Mouse (Mus musculus) MEL (cell line): ENCODE measurements around the gene Phf3. TPM values are rescaled to one million over a fixed set of nuclear protein-coding genes. Genes with fewer than 3 reads are reported as not detected.

Source experiments
- DNase-seq: peaks from one replicate; pipeline ENCODE4 v3.0.0; 2011; ENCODE audit warnings: low read depth, low spot score
- H3K27ac ChIP-seq: 2 replicates; pipeline ENCODE4 v1.5.1; 2012; ENCODE audit warnings: low read depth, mild to moderate bottlenecking, control low read depth, low read length, moderate library complexity; ENCODE audit not compliant: control insufficient read depth
- H3K27me3 ChIP-seq, 2 experiments: fragments of 150-350 bp in 1 of 2; sonication (generic) in 1 of 2; 2 replicates each; pipeline ENCODE4 v1.6.1; 2012; ENCODE audit warnings: low read length in 2 of 2, mild to moderate bottlenecking in 2 of 2, improper control_type of control experiment in 1 of 2, moderate library complexity in 1 of 2; ENCODE audit not compliant: insufficient read depth in 2 of 2, control insufficient read depth in 1 of 2
- H3K36me3 ChIP-seq, 2 experiments: 2 replicates each; pipeline ENCODE4 v1.6.1; 2012 to 2014; ENCODE audit warnings: low read length in 2 of 2, improper control_type of control experiment in 1 of 2, inconsistent platforms in 1 of 2, mild to moderate bottlenecking in 1 of 2; ENCODE audit not compliant: insufficient read depth in 2 of 2, control insufficient read depth in 1 of 2
- H3K4me1 ChIP-seq, 2 experiments: fragments of 150-350 bp in 1 of 2; sonication (generic) in 1 of 2; 2 replicates each; pipeline ENCODE4 v1.6.1; 2012; ENCODE audit warnings: low read length in 2 of 2, improper control_type of control experiment in 1 of 2, mild to moderate bottlenecking in 1 of 2; ENCODE audit not compliant: insufficient read depth in 2 of 2, control insufficient read depth in 1 of 2
- H3K4me3 ChIP-seq, 2 experiments: fragments of 150-350 bp in 1 of 2; sonication (generic) in 1 of 2; 2 replicates each; pipeline ENCODE4 v1.5.1; 2012; ENCODE audit warnings: low read depth in 2 of 2, low read length in 2 of 2, mild to moderate bottlenecking in 2 of 2, moderate library complexity in 2 of 2, control low read depth in 1 of 2, improper control_type of control experiment in 1 of 2; ENCODE audit not compliant: control insufficient read depth in 1 of 2, insufficient read depth in 1 of 2
- H3K79me2 ChIP-seq: 2 replicates; pipeline ENCODE4 v1.6.1; 2012; ENCODE audit warnings: mild to moderate bottlenecking, low read length, moderate library complexity; ENCODE audit not compliant: control insufficient read depth, poor library complexity, insufficient read depth
- H3K9ac ChIP-seq: 2 replicates; pipeline ENCODE4 v1.6.1; 2012; ENCODE audit warnings: low read depth, mild to moderate bottlenecking, control low read depth, low read length, moderate library complexity; ENCODE audit not compliant: control insufficient read depth, poor library complexity, severe bottlenecking
- H3K9me3 ChIP-seq: fragments of 150-350 bp; sonication (generic); replicated peaks from 2 replicates; pipeline ENCODE4 v1.6.1; 2012; ENCODE audit warnings: mild to moderate bottlenecking, low read length, improper control_type of control experiment, moderate library complexity; ENCODE audit not compliant: insufficient read depth
- BHLHE40 ChIP-seq: IDR thresholded peaks from 2 replicates; pipeline ENCODE4 v1.6.1; 2012; ENCODE audit warnings: low read depth, mild to moderate bottlenecking, inconsistent platforms, low read length, improper control_type of control experiment, borderline replicate concordance
- CHD1 ChIP-seq: IDR thresholded peaks from 2 replicates; pipeline ENCODE4 v1.6.1; 2012; ENCODE audit warnings: low read depth, mild to moderate bottlenecking, inconsistent platforms, low read length, improper control_type of control experiment
- CHD2 ChIP-seq: IDR thresholded peaks from 2 replicates; pipeline ENCODE4 v1.6.1; 2011; ENCODE audit warnings: low read length, improper control_type of control experiment
- CTCF ChIP-seq, 3 experiments: IDR thresholded peaks in 2 of 3; conservative IDR thresholded peaks in 1 of 3; 2 replicates each; pipeline ENCODE4 v1.5.1; 2011 to 2012; ENCODE audit warnings: low read length in 3 of 3, low read depth in 2 of 3, mild to moderate bottlenecking in 2 of 3, improper control_type of control experiment in 1 of 3, inconsistent platforms in 1 of 3, mixed read lengths in 1 of 3, moderate library complexity in 1 of 3; ENCODE audit not compliant: control insufficient read depth in 1 of 3, insufficient read depth in 1 of 3, poor library complexity in 1 of 3, severe bottlenecking in 1 of 3
- ELF1 ChIP-seq: IDR thresholded peaks from 2 replicates; pipeline ENCODE4 v1.6.1; 2014; ENCODE audit warnings: low read depth, mild to moderate bottlenecking, inconsistent platforms, low read length, improper control_type of control experiment, moderate library complexity
- GABPA ChIP-seq: IDR thresholded peaks from 2 replicates; pipeline ENCODE4 v1.6.1; 2012; ENCODE audit warnings: low read depth, mild to moderate bottlenecking, inconsistent platforms, low read length, improper control_type of control experiment, moderate library complexity
- JUND ChIP-seq: IDR thresholded peaks from 2 replicates; pipeline ENCODE4 v1.6.1; 2011; ENCODE audit warnings: low read depth, mild to moderate bottlenecking, improper control_type of control experiment, low read length
- MAFK ChIP-seq: IDR thresholded peaks from 2 replicates; pipeline ENCODE4 v1.6.1; 2011; ENCODE audit warnings: low read depth, mild to moderate bottlenecking, low read length, improper control_type of control experiment, borderline replicate concordance
- MAX ChIP-seq: IDR thresholded peaks from 2 replicates; pipeline ENCODE4 v1.6.1; 2011; ENCODE audit warnings: low read length, improper control_type of control experiment
- MEF2A ChIP-seq: IDR thresholded peaks from 2 replicates; pipeline ENCODE4 v1.6.1; 2014; ENCODE audit warnings: low read depth, mild to moderate bottlenecking, inconsistent platforms, low read length, improper control_type of control experiment; ENCODE audit not compliant: poor library complexity, insufficient replicate concordance, severe bottlenecking; ENCODE audit errors: extremely low read depth
- MYC ChIP-seq: IDR thresholded peaks from 2 replicates; pipeline ENCODE4 v1.6.1; 2011; ENCODE audit warnings: low read depth, mild to moderate bottlenecking, low read length, improper control_type of control experiment, moderate library complexity
- NELFE ChIP-seq: IDR thresholded peaks from 2 replicates; pipeline ENCODE4 v1.6.1; 2011; ENCODE audit warnings: low read depth, low read length, improper control_type of control experiment
- POLR2AphosphoS5 ChIP-seq: IDR thresholded peaks from 2 replicates; pipeline ENCODE4 v1.6.1; 2012; ENCODE audit warnings: low read depth, borderline replicate concordance, mild to moderate bottlenecking, inconsistent platforms, low read length, moderate library complexity, mixed read lengths
- RAD21 ChIP-seq: IDR thresholded peaks from 2 replicates; pipeline ENCODE4 v1.6.1; 2011; ENCODE audit warnings: mild to moderate bottlenecking, low read depth, low read length, improper control_type of control experiment
- SMC3 ChIP-seq: IDR thresholded peaks from 2 replicates; pipeline ENCODE4 v1.6.1; 2011; ENCODE audit warnings: low read depth, low read length, improper control_type of control experiment
- TCF12 ChIP-seq: IDR thresholded peaks from 2 replicates; pipeline ENCODE4 v1.6.1; 2014; ENCODE audit warnings: low read depth, mild to moderate bottlenecking, inconsistent platforms, low read length, improper control_type of control experiment, moderate library complexity
- UBTF ChIP-seq: IDR thresholded peaks from 2 replicates; pipeline ENCODE4 v1.6.1; 2012; ENCODE audit warnings: low read depth, mild to moderate bottlenecking, inconsistent platforms, low read length, improper control_type of control experiment, moderate library complexity, borderline replicate concordance; ENCODE audit not compliant: insufficient read depth
- USF2 ChIP-seq, 2 experiments: IDR thresholded peaks; 2 replicates each; pipeline ENCODE4 v1.6.1; 2011 to 2012; ENCODE audit warnings: improper control_type of control experiment in 2 of 2, low read length in 2 of 2, borderline replicate concordance in 1 of 2, inconsistent platforms in 1 of 2, low read depth in 1 of 2, mild to moderate bottlenecking in 1 of 2; ENCODE audit not compliant: insufficient read depth in 1 of 2
- ZKSCAN1 ChIP-seq: IDR thresholded peaks from 2 replicates; pipeline ENCODE4 v1.6.1; 2012; ENCODE audit warnings: low read depth, mild to moderate bottlenecking, inconsistent platforms, low read length, improper control_type of control experiment, moderate library complexity
- ZMIZ1 ChIP-seq: IDR thresholded peaks from 2 replicates; pipeline ENCODE4 v1.6.1; 2012; ENCODE audit warnings: low read depth, mild to moderate bottlenecking, inconsistent platforms, low read length, improper control_type of control experiment, moderate library complexity
- ZNF384 ChIP-seq: IDR thresholded peaks from 2 replicates; pipeline ENCODE4 v1.6.1; 2012; ENCODE audit warnings: low read depth, mild to moderate bottlenecking, inconsistent platforms, low read length, improper control_type of control experiment
- polyA plus RNA-seq, 2 experiments: library from polyadenylated mRNA; stranded (reverse) in 1 of 2; unstranded in 1 of 2; fragments of >175 nt in 1 of 2; fragments of >200 nt in 1 of 2; gene quantifications; 2 replicates each; pipeline versions ENCODE4 v1.2.1 to v1.2.4; 2012; ENCODE audit warnings: low replicate concordance in 2 of 2, low read depth in 1 of 2; ENCODE audit not compliant: insufficient read length in 2 of 2, insufficient read depth in 1 of 2, missing spikeins in 1 of 2
- total RNA-seq: library from RNA; depleted of rRNA; stranded (reverse); fragments of 300-350 nt; gene quantifications from 2 replicates; pipeline ENCODE4 v1.2.3, GENCODE M21; 2012

The Phf3 gene
- total and polyA plus RNA-seq, 3 experiments, result 32.5 to 606 (median 50.6) TPM

DNA sequence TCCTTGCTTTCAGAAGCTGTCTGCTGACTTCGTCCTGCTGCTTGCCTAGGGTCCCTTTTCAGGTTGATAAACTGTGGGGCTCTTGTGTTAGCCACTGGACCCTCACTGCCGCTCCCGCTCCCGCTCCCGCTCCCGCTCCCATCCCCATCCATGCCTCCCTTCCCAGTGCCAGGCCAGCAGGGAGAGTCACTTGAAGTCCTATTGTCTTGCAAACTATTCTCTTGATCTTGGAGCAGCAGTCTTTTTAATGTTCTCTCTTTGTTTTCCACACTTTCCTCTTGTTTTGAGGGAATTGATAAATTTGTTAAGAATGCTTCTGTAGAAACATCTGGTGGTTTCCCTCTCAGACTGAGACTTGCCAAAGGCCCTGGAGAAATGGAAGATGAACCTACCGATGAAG, 68.8 kb downstream of the Phf3 start:
- H3K9ac ChIP-seq, result no peak overlapping the region
- no peaks in the 10 kb centered on the region for H3K9me3 ChIP-seq
- no peak overlapping the region for H3K27ac ChIP-seq
- no peaks in the 10 kb centered on the region for H3K27me3 ChIP-seq
- H3K79me2 ChIP-seq, result no peaks in the 10 kb centered on the region
- TF ChIP-seq CTCF (IDR thresholded peaks at IDR 0.05 in 2 of 3, conservative IDR thresholded peaks at IDR 0.05 in 1 of 3; ENCODE audit: control insufficient read depth in 1 of 3, insufficient read depth in 1 of 3, low read depth in 2 of 3, low read length in 3 of 3, poor library complexity in 1 of 3, severe bottlenecking in 1 of 3) (no peak), SMC3 (no peak), UBTF (no peak), NELFE (no peak), ZMIZ1 (no peak), TCF12 (no peak), CHD2 (no peak), GABPA (no peak), BHLHE40 (no peak), MYC (no peak), ELF1 (no peak), MEF2A (no peak), CHD1 (no peak), USF2 (IDR thresholded peaks at IDR 0.05; ENCODE audit: borderline replicate concordance in 1 of 2, insufficient read depth in 1 of 2, low read depth in 1 of 2, low read length in 2 of 2) (no peak), MAFK (no peak), MAX (no peak)
- H3K36me3 ChIP-seq, result peaks cover 0 to 17% of the 10 kb centered on the region in 2 experiments; a peak in 2 of 4 replicates
- DNase-seq, result no peak
- H3K4me1 ChIP-seq, result no peaks in the 10 kb centered on the region
- H3K4me3 ChIP-seq, result no peak overlapping the region

DNA sequence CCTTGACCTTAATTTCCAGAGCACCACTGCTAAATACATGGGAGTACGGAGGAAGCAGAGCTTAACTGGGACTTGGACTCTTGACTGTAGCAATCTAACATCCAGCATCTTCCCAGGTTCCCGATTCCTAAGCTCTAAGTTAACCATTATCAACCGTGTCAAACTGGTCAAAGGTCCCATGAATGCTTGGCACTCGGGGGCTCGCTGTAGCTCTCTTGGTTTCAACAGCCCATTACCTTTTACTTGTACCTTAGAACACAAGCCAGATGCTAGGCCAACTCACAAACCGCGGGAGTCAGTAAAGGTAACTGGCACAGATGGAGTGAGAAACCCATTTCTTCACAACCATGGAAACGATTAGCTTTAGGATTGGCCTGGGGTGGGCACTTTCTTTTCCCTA, 71.8 kb downstream of the Phf3 start:
- Histone ChIP-seq H3K4me1 (no peaks in the 10 kb centered on the region), H3K9me3 (no peaks in the 10 kb centered on the region), H3K36me3 (peaks cover 0 to 3% of the 10 kb centered on the region in 2 experiments; a peak in 1 of 4 replicates), H3K79me2 (no peaks in the 10 kb centered on the region), H3K4me3 (no peak overlapping the region), H3K9ac (no peak overlapping the region), H3K27ac (no peak overlapping the region), H3K27me3 (no peaks in the 10 kb centered on the region)
- TF ChIP-seq ZNF384 (no peak), ELF1 (no peak), JUND (no peak), RAD21 (no peak), CHD2 (no peak), ZKSCAN1 (no peak), ZMIZ1 (no peak), MAX (no peak), POLR2AphosphoS5 (no peak), NELFE (no peak), UBTF (no peak), SMC3 (no peak), CTCF (IDR thresholded peaks at IDR 0.05 in 2 of 3, conservative IDR thresholded peaks at IDR 0.05 in 1 of 3; ENCODE audit: control insufficient read depth in 1 of 3, insufficient read depth in 1 of 3, low read depth in 2 of 3, low read length in 3 of 3, poor library complexity in 1 of 3, severe bottlenecking in 1 of 3) (no peak)
- no peak for DNase-seq
